Mouse (Mus musculus): ENCODE measurements at regions not wholly inside any gene's neighbourhood (a gene's known extent, or its start where the extent isn't known, plus 50 kb on each side); places are given as distances from the start of the nearest gene placed in this dataset.

DNA sequence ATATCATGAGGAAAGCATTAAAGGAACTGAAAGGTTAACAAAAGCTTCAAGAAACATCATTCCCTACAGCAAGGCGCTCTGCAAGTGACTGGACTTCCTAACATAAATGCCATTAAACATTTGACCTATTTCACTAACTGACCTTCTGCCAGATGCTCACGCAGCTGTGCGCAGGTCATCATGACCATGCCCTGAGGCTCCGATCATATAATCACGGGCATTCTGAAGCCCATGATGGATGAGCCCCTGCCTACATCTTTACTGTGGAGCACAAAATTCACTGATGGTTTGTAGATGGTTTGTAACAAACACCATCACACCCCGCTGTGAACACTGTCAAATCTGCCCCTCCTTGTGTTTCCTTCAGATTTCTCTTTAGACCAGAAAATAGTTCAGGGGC lies 270.1 kb upstream of the Pabpc6 start:
- Histone ChIP-seq H3K4me3 (ENCODE audit: low read depth, low read length) (no peak overlapping the region), H3K4me1 (ENCODE audit: insufficient read depth) (no peaks in the 10 kb centered on the region), H3K27me3 (ENCODE audit: insufficient read depth, low read length) (no peaks in the 10 kb centered on the region), H3K9me3 (ENCODE audit: low read depth, low read length) (no peaks in the 10 kb centered on the region), H3K36me3 (ENCODE audit: insufficient read depth) (no peaks in the 10 kb centered on the region), H3K27ac (ENCODE audit: low read depth) (no peak overlapping the region), H3K4me2 (no peak overlapping the region), H3K9ac (no peak overlapping the region)
- ATAC-seq (ENCODE audit: insufficient read depth) (no peak), DNase-seq (no peak)
- no peak for TF ChIP-seq CTCF (IDR thresholded peaks at IDR 0.05; ENCODE audit: low read depth)
- 52% methylated on average over 6 of the region's 6 CpGs for WGBS

DNA sequence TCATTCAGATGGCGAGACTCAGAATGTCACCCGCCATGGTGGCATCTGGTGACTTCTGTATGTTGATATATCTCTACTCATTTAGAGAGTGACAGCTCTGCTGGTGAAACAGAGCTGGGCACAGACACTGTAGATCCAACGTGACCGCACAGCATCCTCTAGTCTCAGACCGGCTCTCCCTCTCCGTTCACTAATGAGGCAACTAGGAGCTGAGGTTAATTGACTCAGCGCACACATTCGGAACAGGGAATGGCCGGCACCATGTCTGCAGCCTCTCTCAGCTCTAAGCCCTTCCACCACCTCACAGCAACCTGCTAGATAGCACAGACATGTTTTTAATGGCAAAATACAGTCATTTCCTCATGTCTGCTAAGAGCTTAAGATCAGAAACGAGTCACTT lies 268.9 kb upstream of the Pabpc6 start:
- H3K4me3 ChIP-seq (ENCODE audit: low read depth, low read length) = no peak overlapping the region
- no peak overlapping the region for H3K9ac ChIP-seq
- no peak for DNase-seq
- no peak overlapping the region for H3K27ac ChIP-seq (ENCODE audit: low read depth)
- WGBS = 85% methylated on average over 10 of the region's 10 CpGs
- ATAC-seq (ENCODE audit: insufficient read depth) = no peak
- H3K4me1 ChIP-seq (ENCODE audit: insufficient read depth) = no peaks in the 10 kb centered on the region
- no peak overlapping the region for H3K4me2 ChIP-seq
- no peaks in the 10 kb centered on the region for H3K27me3 ChIP-seq (ENCODE audit: insufficient read depth, low read length)
- no peak for TF ChIP-seq CTCF (IDR thresholded peaks at IDR 0.05; ENCODE audit: low read depth)
- H3K36me3 ChIP-seq (ENCODE audit: insufficient read depth) = no peaks in the 10 kb centered on the region
- no peaks in the 10 kb centered on the region for H3K9me3 ChIP-seq (ENCODE audit: low read depth, low read length)

DNA sequence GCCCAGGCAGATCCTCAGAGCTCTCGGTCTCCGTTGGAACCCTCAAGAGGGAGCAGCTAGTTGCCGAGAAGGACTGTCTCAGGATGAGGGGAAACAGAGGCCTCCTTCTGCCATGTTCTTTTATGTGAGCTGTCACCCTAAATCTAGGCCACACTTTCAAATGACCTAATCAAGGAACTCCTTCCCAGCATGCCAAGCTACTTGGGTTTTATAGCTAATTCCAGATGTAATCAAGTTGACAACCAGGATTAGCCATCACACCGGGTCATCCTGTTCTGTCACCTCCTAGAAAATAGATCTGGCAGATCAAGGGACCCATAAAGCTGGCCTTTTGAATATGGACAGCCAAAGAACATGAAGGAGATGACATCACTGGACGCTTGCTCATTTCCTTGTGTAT lies 267.7 kb upstream of the Pabpc6 start:
- no peaks in the 10 kb centered on the region for H3K27me3 ChIP-seq (ENCODE audit: insufficient read depth, low read length)
- H3K9me3 ChIP-seq (ENCODE audit: low read depth, low read length) = no peaks in the 10 kb centered on the region
- 80% methylated on average over 5 of the region's 5 CpGs for WGBS
- TF ChIP-seq CTCF (IDR thresholded peaks at IDR 0.05; ENCODE audit: low read depth) = no peak
- H3K4me1 ChIP-seq (ENCODE audit: insufficient read depth) = no peaks in the 10 kb centered on the region
- no peak overlapping the region for H3K9ac ChIP-seq
- H3K4me2 ChIP-seq = no peak overlapping the region
- H3K4me3 ChIP-seq (ENCODE audit: low read depth, low read length) = no peak overlapping the region
- ATAC-seq (ENCODE audit: insufficient read depth) (no peak), DNase-seq (no peak)
- no peak overlapping the region for H3K27ac ChIP-seq (ENCODE audit: low read depth)
- no peaks in the 10 kb centered on the region for H3K36me3 ChIP-seq (ENCODE audit: insufficient read depth)

DNA sequence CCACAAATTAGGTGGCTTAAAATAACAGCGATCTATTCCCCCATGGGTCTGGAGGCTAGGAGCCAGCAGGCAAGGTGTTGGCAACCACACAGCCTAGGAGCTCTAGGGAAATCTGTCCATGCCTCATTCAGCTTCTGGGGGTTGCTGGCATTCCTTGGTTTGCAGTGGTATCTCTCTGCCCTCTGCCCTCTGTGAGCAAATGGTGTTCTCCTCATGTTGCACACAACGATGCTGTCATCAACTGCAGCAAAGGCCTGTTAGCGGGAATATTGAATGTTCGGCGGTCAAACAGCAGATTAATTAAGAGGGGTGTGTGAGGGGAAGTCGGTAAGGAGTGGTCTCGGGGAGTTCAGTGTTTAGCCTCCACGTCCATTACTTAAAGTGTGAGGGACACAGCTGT lies 262.7 kb upstream of the Pabpc6 start:
- DNase-seq (no peak), ATAC-seq (ENCODE audit: insufficient read depth) (no peak)
- H3K9me3 ChIP-seq (ENCODE audit: low read depth, low read length) = no peaks in the 10 kb centered on the region
- peaks cover 17% of the 10 kb centered on the region for H3K4me1 ChIP-seq (ENCODE audit: insufficient read depth)
- H3K4me2 ChIP-seq = no peak overlapping the region
- no peak overlapping the region for H3K4me3 ChIP-seq (ENCODE audit: low read depth, low read length)
- H3K27ac ChIP-seq (ENCODE audit: low read depth) = no peak overlapping the region
- H3K27me3 ChIP-seq (ENCODE audit: insufficient read depth, low read length) = no peaks in the 10 kb centered on the region
- H3K36me3 ChIP-seq (ENCODE audit: insufficient read depth) = no peaks in the 10 kb centered on the region
- no peak overlapping the region for H3K9ac ChIP-seq
- TF ChIP-seq CTCF (IDR thresholded peaks at IDR 0.05; ENCODE audit: low read depth) = no peak
- WGBS = 54% methylated on average over 8 of the region's 8 CpGs

DNA sequence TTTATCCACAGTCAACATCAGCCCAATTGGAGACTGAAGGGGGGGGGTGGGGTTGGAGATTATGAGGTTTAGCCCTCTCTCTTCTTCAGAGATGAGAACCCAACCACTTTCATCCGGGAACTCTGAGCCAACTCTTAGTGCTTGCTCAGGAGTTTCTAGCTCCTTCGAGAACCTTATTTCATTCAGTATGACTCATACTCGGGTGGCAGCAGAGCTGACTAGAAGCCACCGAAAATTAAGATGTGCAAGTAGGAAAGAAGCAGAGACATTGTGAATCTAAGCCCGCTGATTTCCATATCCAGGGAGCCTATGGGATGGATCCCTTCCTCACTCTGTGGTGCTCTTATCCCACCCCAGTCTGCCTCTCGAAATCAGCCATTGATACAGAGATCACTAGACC lies 262.0 kb upstream of the Pabpc6 start:
- no peaks in the 10 kb centered on the region for H3K27me3 ChIP-seq (ENCODE audit: insufficient read depth, low read length)
- ATAC-seq (ENCODE audit: insufficient read depth) (no peak), DNase-seq (no peak)
- WGBS = 78% methylated on average over 6 of the region's 6 CpGs
- H3K36me3 ChIP-seq (ENCODE audit: insufficient read depth) = no peaks in the 10 kb centered on the region
- H3K9me3 ChIP-seq (ENCODE audit: low read depth, low read length) = no peaks in the 10 kb centered on the region
- TF ChIP-seq CTCF (IDR thresholded peaks at IDR 0.05; ENCODE audit: low read depth) = no peak
- no peak overlapping the region for H3K4me3 ChIP-seq (ENCODE audit: low read depth, low read length)
- peaks cover 21% of the 10 kb centered on the region for H3K4me1 ChIP-seq (ENCODE audit: insufficient read depth)
- H3K4me2 ChIP-seq = no peak overlapping the region
- no peak overlapping the region for H3K27ac ChIP-seq (ENCODE audit: low read depth)
- H3K9ac ChIP-seq = no peak overlapping the region

DNA sequence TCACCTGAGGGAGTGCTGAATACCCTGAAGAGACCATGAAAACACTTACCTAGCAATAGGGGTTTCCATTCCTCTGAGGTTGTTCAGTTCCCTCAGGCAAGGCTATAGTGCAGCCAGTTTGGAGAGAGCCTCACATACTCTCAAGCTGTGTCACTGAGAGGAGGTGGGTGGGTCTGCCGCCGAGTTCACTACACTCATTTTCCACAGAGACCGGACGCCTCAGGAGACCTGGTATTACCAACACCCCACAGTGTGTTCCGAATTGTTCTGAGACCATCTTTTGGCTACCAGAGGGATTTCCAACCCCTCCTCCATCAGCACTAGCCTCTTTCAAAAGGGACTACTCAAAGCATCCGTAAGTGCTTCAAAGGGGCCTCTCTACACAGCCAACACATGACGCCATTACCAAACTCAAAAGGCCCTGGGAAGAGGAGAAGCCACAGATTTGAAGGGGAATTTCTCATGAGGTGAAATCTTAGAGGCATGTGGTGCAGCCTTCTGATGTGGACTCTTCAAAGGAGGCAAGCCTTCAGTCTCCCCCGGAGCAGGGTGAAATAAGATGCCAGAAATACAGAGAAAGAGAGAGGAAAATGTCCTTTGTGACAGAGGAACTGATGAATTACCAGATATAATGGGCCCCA lies 260.1 kb upstream of the Pabpc6 start:
- H3K36me3 ChIP-seq (ENCODE audit: insufficient read depth) = no peaks in the 10 kb centered on the region
- H3K27me3 ChIP-seq (ENCODE audit: insufficient read depth, low read length) = no peaks in the 10 kb centered on the region
- no peak overlapping the region for H3K4me2 ChIP-seq
- peaks cover 25% of the 10 kb centered on the region for H3K4me1 ChIP-seq (ENCODE audit: insufficient read depth)
- no peak overlapping the region for H3K4me3 ChIP-seq (ENCODE audit: low read depth, low read length)
- ATAC-seq (ENCODE audit: insufficient read depth) (no peak), DNase-seq (no peak)
- H3K9me3 ChIP-seq (ENCODE audit: low read depth, low read length) = no peaks in the 10 kb centered on the region
- H3K9ac ChIP-seq = no peak overlapping the region
- no peak for TF ChIP-seq CTCF (IDR thresholded peaks at IDR 0.05; ENCODE audit: low read depth)
- 62% methylated on average over 8 of the region's 8 CpGs for WGBS
- H3K27ac ChIP-seq (ENCODE audit: low read depth) = no peak overlapping the region

DNA sequence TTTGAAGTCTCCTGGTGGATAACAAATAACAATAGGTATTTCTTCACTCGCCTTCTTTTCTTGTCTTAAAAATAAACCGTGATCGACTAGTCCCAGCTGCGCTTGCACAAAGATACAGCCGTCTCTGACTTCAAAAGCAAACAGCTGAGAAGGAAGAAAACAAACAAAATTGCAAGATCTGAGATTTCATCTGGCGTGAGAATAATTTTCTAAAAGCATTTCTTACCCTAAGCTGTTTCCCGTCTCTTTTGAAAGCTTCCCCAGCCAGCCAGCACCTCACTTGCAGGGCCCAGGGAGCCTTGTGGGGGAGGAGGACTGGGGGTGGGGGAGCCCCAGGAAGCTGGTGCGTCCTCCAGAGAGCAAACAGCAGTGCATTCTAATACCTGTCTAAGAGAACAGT lies 258.2 kb upstream of the Pabpc6 start:
- no peak for TF ChIP-seq CTCF (IDR thresholded peaks at IDR 0.05; ENCODE audit: low read depth)
- Histone ChIP-seq H3K27ac (ENCODE audit: low read depth) (no peak overlapping the region), H3K4me1 (ENCODE audit: insufficient read depth) (peaks cover 25% of the 10 kb centered on the region), H3K4me2 (no peak overlapping the region), H3K9ac (no peak overlapping the region), H3K9me3 (ENCODE audit: low read depth, low read length) (no peaks in the 10 kb centered on the region), H3K36me3 (ENCODE audit: insufficient read depth) (no peaks in the 10 kb centered on the region), H3K27me3 (ENCODE audit: insufficient read depth, low read length) (no peaks in the 10 kb centered on the region), H3K4me3 (ENCODE audit: low read depth, low read length) (no peak overlapping the region)
- DNase-seq = peak; percentile 75
- ATAC-seq (ENCODE audit: insufficient read depth) = 0 out of 2 replicates have a peak, but pooled peaks have one; percentile 28
- WGBS = 25% methylated on average over 8 of the region's 8 CpGs
